14 mouse cellular contexts compared by ENCODE assay signal in the genomic region with DNA sequence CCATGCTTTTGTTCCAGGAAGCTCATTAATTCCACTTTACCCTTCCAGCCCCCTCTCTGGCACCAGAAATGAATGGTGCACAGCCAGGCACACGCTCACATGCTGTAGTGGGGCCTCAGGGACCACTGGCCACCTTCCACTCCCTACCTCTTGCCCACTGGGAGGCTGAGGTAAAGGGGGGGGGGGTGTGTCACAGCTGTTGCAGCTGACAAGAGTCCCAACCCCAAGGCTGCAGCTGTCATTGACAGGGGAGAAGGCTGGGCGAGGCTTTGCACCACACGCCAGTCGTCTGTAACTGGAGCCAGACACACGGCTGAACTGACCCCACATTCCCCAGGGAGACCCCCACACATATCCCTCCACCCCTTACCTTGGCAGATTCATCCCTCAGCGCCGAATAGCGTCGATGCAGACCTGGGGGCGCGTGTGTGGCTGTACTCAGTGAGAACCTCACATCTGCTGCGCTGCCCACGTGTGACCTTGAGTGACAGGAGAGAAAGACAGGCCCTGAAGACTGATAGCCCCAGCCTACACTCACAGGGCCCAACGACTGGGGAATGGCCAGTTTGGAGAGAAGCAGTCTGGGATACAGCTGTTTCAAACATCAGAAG. TPM values are rescaled to one million over a fixed set of nuclear protein-coding genes. Genes with fewer than 3 reads are reported as not detected.
DNase-seq lines count a peak whose midpoint lies in the region; ATAC-seq and TF ChIP-seq lines count a peak whose summit lies in the region.
"Had no signal": no experiment of that assay in that cellular context is flagged by ENCODE, and none has a peak within 500 bp of the region (broad histone marks: within the 10 kb centered on the region; RNA-seq: fewer than 3 reads in every experiment).

No protein-coding gene starts in this region.

- WGBS in hindbrain, embryonic 13.5 days: 50% methylated on average over 14 of the region's 14 CpGs
- 55% methylated on average over 14 of the region's 14 CpGs for WGBS in midbrain, embryonic 14.5 days
- WGBS in stomach, postnatal 0 days: 64% methylated on average over 14 of the region's 14 CpGs

- peaks cover 26% of the 10 kb centered on the region for H3K36me3 ChIP-seq in hindbrain, embryonic 13.5 days
- H3K36me3 ChIP-seq in midbrain, embryonic 14.5 days (ENCODE audit: control insufficient read depth, insufficient read depth, low read length): 0 out of 2 replicates have a peak, but pooled peaks cover 2% of the 10 kb centered on the region
- no peaks in the 10 kb centered on the region for H3K36me3 ChIP-seq in stomach, postnatal 0 days (ENCODE audit: control insufficient read depth, insufficient read depth, low read length)

- no peak for TF ChIP-seq EP300 in stomach, postnatal 0 days (optimal IDR thresholded peaks at IDR 0.05)

- H3K9ac ChIP-seq in hindbrain, embryonic 13.5 days: 0 out of 2 replicates have a peak overlapping the region, but pooled peaks have one; percentile 43
- no peak overlapping the region for H3K9ac ChIP-seq in midbrain, embryonic 14.5 days (replicated peaks; ENCODE audit: low read length)
- H3K9ac ChIP-seq in stomach, postnatal 0 days (ENCODE audit: low read length): no peak overlapping the region
- H3K9ac ChIP-seq: lung, embryonic 14.5 days had no signal

- ATAC-seq in hindbrain, embryonic 13.5 days (ENCODE audit: low FRiP score): peak; percentile 58
- ATAC-seq in midbrain, embryonic 14.5 days (ENCODE audit: low FRiP score, low TSS enrichment): peak; percentile 70; the same call in 1 of the 2 replicates
- no peak for ATAC-seq in stomach, postnatal 0 days (ENCODE audit: low FRiP score, low TSS enrichment)

- no peak overlapping the region for H3K4me2 ChIP-seq in hindbrain, embryonic 13.5 days
- H3K4me2 ChIP-seq in midbrain, embryonic 14.5 days (ENCODE audit: low read length): no peak overlapping the region
- no peak overlapping the region for H3K4me2 ChIP-seq in stomach, postnatal 0 days (replicated peaks; ENCODE audit: low read depth)
- H3K4me2 ChIP-seq: lung, embryonic 14.5 days had no signal

- TF ChIP-seq CTCF in brain, embryonic 14.5 days (IDR thresholded peaks at IDR 0.05; ENCODE audit: borderline replicate concordance, extremely low read depth, insufficient read depth, insufficient read length): no peak
- no peak for TF ChIP-seq CTCF in stomach, postnatal 0 days (IDR thresholded peaks at IDR 0.05; ENCODE audit: low read depth)
- no peak for TF ChIP-seq CTCF in left cerebral cortex, adult 2 months (IDR thresholded peaks at IDR 0.05)

- peaks cover 26% of the 10 kb centered on the region for H3K4me1 ChIP-seq in hindbrain, embryonic 13.5 days (replicated peaks)
- H3K4me1 ChIP-seq in midbrain, embryonic 14.5 days (ENCODE audit: control insufficient read depth, insufficient read depth, low read length): peaks cover 7% of the 10 kb centered on the region
- no peaks in the 10 kb centered on the region for H3K4me1 ChIP-seq in stomach, postnatal 0 days (replicated peaks; ENCODE audit: control insufficient read depth, insufficient read depth)

- intact Hi-C loops in left cerebral cortex, adult 2 months (cut with DNase I): loop anchor here (5.0 kb wide), 1 partner anchor 68 kb away; no protein-coding TSS in a partner anchor

- peak overlapping the region; percentile 62 for H3K27ac ChIP-seq in hindbrain, embryonic 13.5 days
- H3K27ac ChIP-seq in midbrain, embryonic 14.5 days (replicated peaks; ENCODE audit: low read depth, low read length): no peak overlapping the region
- no peak overlapping the region for H3K27ac ChIP-seq in stomach, postnatal 0 days (replicated peaks)
- H3K27ac ChIP-seq in left cerebral cortex, adult 2 months: no peak overlapping the region

- no peaks in the 10 kb centered on the region for H3K27me3 ChIP-seq in hindbrain, embryonic 13.5 days
- no peaks in the 10 kb centered on the region for H3K27me3 ChIP-seq in midbrain, embryonic 14.5 days (ENCODE audit: control insufficient read depth, insufficient read depth, low read length)
- H3K27me3 ChIP-seq in stomach, postnatal 0 days (ENCODE audit: control insufficient read depth, insufficient read depth, low read length): no peaks in the 10 kb centered on the region

- no peaks in the 10 kb centered on the region for H3K9me3 ChIP-seq in hindbrain, embryonic 13.5 days
- H3K9me3 ChIP-seq in midbrain, embryonic 14.5 days (ENCODE audit: control insufficient read depth, low read length): no peaks in the 10 kb centered on the region
- H3K9me3 ChIP-seq in stomach, postnatal 0 days (ENCODE audit: control insufficient read depth, low read length): no peaks in the 10 kb centered on the region

- no peak overlapping the region for H3K4me3 ChIP-seq in hindbrain, embryonic 13.5 days
- no peak overlapping the region for H3K4me3 ChIP-seq in midbrain, embryonic 14.5 days (replicated peaks; ENCODE audit: low read depth, low read length)
- H3K4me3 ChIP-seq in stomach, postnatal 0 days (ENCODE audit: low read depth, low read length): no peak overlapping the region
- no peak overlapping the region for H3K4me3 ChIP-seq in left cerebral cortex, adult 2 months

- DNase-seq in adrenal gland, postnatal 14 days: peak; percentile 28
- no peak for DNase-seq in adrenal gland, postnatal 10 days
- peak; percentile 59 for DNase-seq in brain, embryonic 14.5 days (ENCODE audit: low read depth)
- DNase-seq in midbrain, embryonic 14.5 days: peak; percentile 24
- DNase-seq in stomach, postnatal 0 days (ENCODE audit: low spot score): no peak
- DNase-seq in cerebellum, adult 18-20 months: no peak
- DNase-seq in left cerebral cortex, adult 2 months (ENCODE audit: extremely low spot score in 1 of 2, low spot score in 2 of 2): no peak
- DNase-seq: cerebellum, adult 9-10 months; heart, postnatal 10 days; kidney, postnatal 10 days; lung, embryonic 14.5 days; right cerebral cortex, postnatal 25 days had no signal

- TF ChIP-seq POLR2A in brain, embryonic 14.5 days (IDR thresholded peaks at IDR 0.05; ENCODE audit: borderline replicate concordance, extremely low read depth, insufficient read depth, insufficient read length, poor library complexity, severe bottlenecking): no peak

RNA-seq across cellular contexts. Expression of a gene that starts 11.9 kb away (rescaled TPM):
- total RNA-seq in adrenal gland, postnatal 14 days (2021): 0.67 and 1.6 TPM in 2 replicates
- 1 to 10 TPM; 1.5 to 3.0 TPM for total RNA-seq in adrenal gland, postnatal 10 days (2021)
- polyA plus RNA-seq in brain, embryonic 14.5 days (2012; rRNA removed): 23.6 and 31.3 TPM in 2 replicates
- 10.9 and 12.3 TPM in 2 replicates for polyA plus RNA-seq in hindbrain, embryonic 13.5 days (2015; fragmentation: Nextera tagmentation; extraction: Ambion mirVana)
- 11.5 and 14.4 TPM in 2 replicates for polyA plus RNA-seq in midbrain, embryonic 14.5 days (2014; fragmentation: Nextera tagmentation; extraction: Ambion mirVana)
- 2.8 TPM in 2 replicates for polyA plus RNA-seq in stomach, postnatal 0 days (2015; fragmentation: Nextera tagmentation; extraction: Ambion mirVana)
- 10 to 100 TPM; 50.7 to 50.8 TPM for total RNA-seq in left cerebral cortex, adult 2 months (2021)

RNA-seq across cellular contexts. Expression of a gene that starts 31.0 kb away (rescaled TPM):
- total RNA-seq in adrenal gland, postnatal 14 days (2021): not detected in 2 replicates
- total RNA-seq in adrenal gland, postnatal 10 days (2021): 1 to 10 TPM; 2.0 to 9.6 TPM
- polyA plus RNA-seq in brain, embryonic 14.5 days (2012; rRNA removed): 1.3 and 2.6 TPM in 2 replicates
- polyA plus RNA-seq in hindbrain, embryonic 13.5 days (2015; fragmentation: Nextera tagmentation; extraction: Ambion mirVana): 3.6 and 3.8 TPM in 2 replicates
- polyA plus RNA-seq in midbrain, embryonic 14.5 days (2014; fragmentation: Nextera tagmentation; extraction: Ambion mirVana): not detected in 2 replicates
- 2.7 and 5.0 TPM in 2 replicates for polyA plus RNA-seq in stomach, postnatal 0 days (2015; fragmentation: Nextera tagmentation; extraction: Ambion mirVana)
- total RNA-seq in left cerebral cortex, adult 2 months (2021): not detected
- total RNA-seq: heart, postnatal 10 days; left cerebral cortex, adult 8-10 months had no signal
- polyA plus RNA-seq: lung, embryonic 14.5 days had no signal

RNA-seq across cellular contexts. Expression of a gene that starts 41.0 kb away (rescaled TPM):
- 39.7 and 50.9 TPM in 2 replicates for total RNA-seq in adrenal gland, postnatal 14 days (2021)
- 10 to 100 TPM; 39.9 to 48.3 TPM for total RNA-seq in adrenal gland, postnatal 10 days (2021)
- polyA plus RNA-seq in brain, embryonic 14.5 days (2012; rRNA removed): 111 and 116 TPM in 2 replicates
- polyA plus RNA-seq in hindbrain, embryonic 13.5 days (2015; fragmentation: Nextera tagmentation; extraction: Ambion mirVana): 122 and 128 TPM in 2 replicates
- 121 and 151 TPM in 2 replicates for polyA plus RNA-seq in midbrain, embryonic 14.5 days (2014; fragmentation: Nextera tagmentation; extraction: Ambion mirVana)
- 64.9 and 65.6 TPM in 2 replicates for polyA plus RNA-seq in stomach, postnatal 0 days (2015; fragmentation: Nextera tagmentation; extraction: Ambion mirVana)
- total RNA-seq in left cerebral cortex, adult 2 months (2021): 10 to 100 TPM; 57.2 to 70.8 TPM

Comparison
In these comparisons a context has a peak if more than half of its experiments do, and no peak if none do; other contexts are left out.
1. DNase-seq: peak in adrenal gland, postnatal 14 days (single experiment), brain, embryonic 14.5 days (single experiment) and midbrain, embryonic 14.5 days (single experiment); none in adrenal gland, postnatal 10 days (single experiment), stomach, postnatal 0 days (single experiment), cerebellum, adult 18-20 months (0 of 2) and left cerebral cortex, adult 2 months (0 of 2).